In genomic region chr19:58499420-58499966, GRCm38 (mm10) we compare ENCODE assay signal across 37 mouse cellular contexts. TPM values are rescaled to one million over a fixed set of nuclear protein-coding genes. Genes with fewer than 3 reads are reported as not detected.
DNase-seq lines count a peak whose midpoint lies in the region; ATAC-seq and TF ChIP-seq lines count a peak whose summit lies in the region.
"Had no signal": no experiment of that assay in that cellular context is flagged by ENCODE, and none has a peak within 500 bp of the region (broad histone marks: within the 10 kb centered on the region; RNA-seq: fewer than 3 reads in every experiment).

No protein-coding gene starts in this region.

- H3K4me3 ChIP-seq in forebrain, postnatal 0 days (ENCODE audit: low read depth, low read length): no peak overlapping the region
- H3K4me3 ChIP-seq in forebrain, embryonic 11.5 days (ENCODE audit: low read depth, low read length): no peak overlapping the region
- no peak overlapping the region for H3K4me3 ChIP-seq in heart, embryonic 10.5 days
- H3K4me3 ChIP-seq in lung, embryonic 15.5 days: no peak overlapping the region
- no peak overlapping the region for H3K4me3 ChIP-seq in lung, adult 2 months (replicated peaks; ENCODE audit: extremely low read depth, low read depth, low read length)
- H3K4me3 ChIP-seq: embryonic facial prominence, embryonic 10.5 days; embryonic facial prominence, embryonic 15.5 days; forebrain, embryonic 13.5 days; heart, embryonic 12.5 days; hindbrain, embryonic 10.5 days; hindbrain, embryonic 15.5 days; liver, embryonic 15.5 days; midbrain, embryonic 10.5 days; midbrain, embryonic 15.5 days; stomach, embryonic 15.5 days had no signal

- no peak for ATAC-seq in forebrain, postnatal 0 days
- no peak for ATAC-seq in forebrain, embryonic 11.5 days (replicated peaks; ENCODE audit: low FRiP score)
- peak; percentile 62; the same call in 1 of the 2 replicates for ATAC-seq in lung, embryonic 15.5 days (ENCODE audit: borderline replicate concordance, extremely low read depth, low FRiP score, low TSS enrichment)
- ATAC-seq: inflammation-experienced regulatory T-cells, adult 6 months had no signal

- no peaks in the 10 kb centered on the region for H3K36me3 ChIP-seq in forebrain, postnatal 0 days (ENCODE audit: insufficient read depth)
- no peaks in the 10 kb centered on the region for H3K36me3 ChIP-seq in forebrain, embryonic 11.5 days (ENCODE audit: control insufficient read depth, insufficient read depth, low read length)
- H3K36me3 ChIP-seq in heart, embryonic 10.5 days: no peaks in the 10 kb centered on the region
- H3K36me3 ChIP-seq in lung, embryonic 15.5 days: no peaks in the 10 kb centered on the region
- H3K36me3 ChIP-seq: embryonic facial prominence, embryonic 10.5 days; embryonic facial prominence, embryonic 15.5 days; heart, embryonic 12.5 days; hindbrain, embryonic 10.5 days; hindbrain, embryonic 15.5 days; liver, embryonic 15.5 days; midbrain, embryonic 10.5 days; midbrain, embryonic 15.5 days; stomach, embryonic 15.5 days had no signal

- H3K27me3 ChIP-seq in forebrain, postnatal 0 days (ENCODE audit: insufficient read depth, low read length): no peaks in the 10 kb centered on the region
- no peaks in the 10 kb centered on the region for H3K27me3 ChIP-seq in forebrain, embryonic 11.5 days (ENCODE audit: control insufficient read depth, insufficient read depth, low read length)
- no peaks in the 10 kb centered on the region for H3K27me3 ChIP-seq in heart, embryonic 10.5 days (ENCODE audit: insufficient read depth, poor library complexity, severe bottlenecking)
- 0 out of 2 replicates have a peak, but pooled peaks cover 5% of the 10 kb centered on the region for H3K27me3 ChIP-seq in lung, embryonic 15.5 days
- H3K27me3 ChIP-seq: CH12.LX; embryonic facial prominence, embryonic 15.5 days; forebrain, embryonic 13.5 days; heart, embryonic 12.5 days; hindbrain, embryonic 15.5 days; liver, embryonic 15.5 days; midbrain, embryonic 15.5 days; stomach, embryonic 15.5 days had no signal

- H3K4me1 ChIP-seq in forebrain, postnatal 0 days (ENCODE audit: insufficient read depth): peaks cover 11% of the 10 kb centered on the region
- H3K4me1 ChIP-seq in forebrain, embryonic 11.5 days (replicated peaks; ENCODE audit: control insufficient read depth, insufficient read depth, low read length): no peaks in the 10 kb centered on the region
- peaks cover 5% of the 10 kb centered on the region; the same call in 1 of the 2 replicates for H3K4me1 ChIP-seq in heart, embryonic 10.5 days
- H3K4me1 ChIP-seq in lung, embryonic 15.5 days: peaks cover 4% of the 10 kb centered on the region
- H3K4me1 ChIP-seq in lung, adult 2 months (ENCODE audit: control insufficient read depth, insufficient read depth, low read length): no peaks in the 10 kb centered on the region
- H3K4me1 ChIP-seq: embryonic facial prominence, embryonic 10.5 days; embryonic facial prominence, embryonic 15.5 days; liver, embryonic 15.5 days; stomach, embryonic 15.5 days had no signal

- TF ChIP-seq POLR2A in lung, adult 2 months (IDR thresholded peaks at IDR 0.05; ENCODE audit: borderline replicate concordance, extremely low read depth, low read depth, low read length): no peak

- no peak for TF ChIP-seq CTCF in forebrain, postnatal 0 days (IDR thresholded peaks at IDR 0.05; ENCODE audit: low read depth)
- TF ChIP-seq CTCF in lung, adult 2 months (IDR thresholded peaks at IDR 0.05; ENCODE audit: insufficient read depth, low read length): no peak

- H3K9ac ChIP-seq in forebrain, postnatal 0 days: no peak overlapping the region
- no peak overlapping the region for H3K9ac ChIP-seq in forebrain, embryonic 11.5 days (ENCODE audit: low read length)
- no peak overlapping the region for H3K9ac ChIP-seq in lung, embryonic 15.5 days
- H3K9ac ChIP-seq: embryonic facial prominence, embryonic 15.5 days; forebrain, embryonic 13.5 days; heart, embryonic 12.5 days; hindbrain, embryonic 15.5 days; liver, embryonic 15.5 days; midbrain, embryonic 15.5 days; stomach, embryonic 15.5 days had no signal

- no peaks in the 10 kb centered on the region for H3K9me3 ChIP-seq in forebrain, postnatal 0 days (ENCODE audit: low read length)
- H3K9me3 ChIP-seq in forebrain, embryonic 11.5 days (ENCODE audit: control insufficient read depth, low read length): no peaks in the 10 kb centered on the region
- no peaks in the 10 kb centered on the region for H3K9me3 ChIP-seq in heart, embryonic 10.5 days
- H3K9me3 ChIP-seq in lung, embryonic 15.5 days: no peaks in the 10 kb centered on the region
- H3K9me3 ChIP-seq: embryonic facial prominence, embryonic 10.5 days; embryonic facial prominence, embryonic 15.5 days; forebrain, embryonic 13.5 days; heart, embryonic 12.5 days; hindbrain, embryonic 10.5 days; hindbrain, embryonic 15.5 days; liver, embryonic 15.5 days; midbrain, embryonic 10.5 days; midbrain, embryonic 15.5 days; stomach, embryonic 15.5 days had no signal

- DNase-seq in forebrain, postnatal 0 days: peak; percentile 13
- no peak for DNase-seq in forebrain, embryonic 11.5 days (ENCODE audit: low spot score)
- peak; percentile 37 for DNase-seq in heart, postnatal 4 days
- no peak for DNase-seq in heart, embryonic 10.5 days (ENCODE audit: low spot score)
- DNase-seq in lung, adult 2 months: no peak
- no peak for DNase-seq in kidney, adult 11 months
- DNase-seq: adrenal gland, adult 8-10 months; cerebellum, adult 2 months; cerebellum, postnatal 25 days; gastrocnemius, postnatal 14 days; kidney, adult 8-10 months; kidney, postnatal 4 days; right cerebral cortex, postnatal 25 days had no signal

- no peak overlapping the region for H3K27ac ChIP-seq in forebrain, postnatal 0 days (ENCODE audit: low read depth, low read length)
- no peak overlapping the region for H3K27ac ChIP-seq in forebrain, embryonic 11.5 days (ENCODE audit: low read depth, low read length)
- no peak overlapping the region for H3K27ac ChIP-seq in heart, embryonic 10.5 days
- H3K27ac ChIP-seq in lung, embryonic 15.5 days: no peak overlapping the region
- H3K27ac ChIP-seq: embryonic facial prominence, embryonic 10.5 days; embryonic facial prominence, embryonic 15.5 days; forebrain, embryonic 13.5 days; hindbrain, embryonic 10.5 days; hindbrain, embryonic 15.5 days; kidney, postnatal 0 days; liver, embryonic 15.5 days; midbrain, embryonic 10.5 days; midbrain, embryonic 15.5 days; stomach, embryonic 15.5 days had no signal

- no peak overlapping the region for H3K4me2 ChIP-seq in forebrain, postnatal 0 days (ENCODE audit: low read depth)
- H3K4me2 ChIP-seq in forebrain, embryonic 11.5 days (ENCODE audit: low read depth, low read length, severe bottlenecking): no peak overlapping the region
- H3K4me2 ChIP-seq in lung, embryonic 15.5 days: no peak overlapping the region
- H3K4me2 ChIP-seq: embryonic facial prominence, embryonic 15.5 days; forebrain, embryonic 13.5 days; heart, embryonic 12.5 days; hindbrain, embryonic 15.5 days; liver, embryonic 15.5 days; midbrain, embryonic 15.5 days; stomach, embryonic 15.5 days had no signal

- 72% methylated on average over 3 of the region's 3 CpGs for WGBS in forebrain, postnatal 0 days
- 75% methylated on average over 3 of the region's 3 CpGs for WGBS in forebrain, embryonic 11.5 days
- WGBS in heart, embryonic 10.5 days: 66% methylated on average over 3 of the region's 3 CpGs
- WGBS in lung, embryonic 15.5 days: 40% methylated on average over 3 of the region's 3 CpGs
- 58% methylated on average over 3 of the region's 3 CpGs for WGBS in lung, adult 2 months

RNA-seq across cellular contexts. Expression of gene Ccdc172, which starts 12.3 kb away (rescaled TPM):
- total RNA-seq in forebrain, postnatal 0 days (2014; rRNA removed): not detected in 2 replicates
- not detected in 2 replicates for polyA plus RNA-seq in forebrain, postnatal 0 days (2015; fragmentation: Nextera tagmentation; extraction: Ambion mirVana)
- not detected in 2 replicates for polyA plus RNA-seq in forebrain, embryonic 11.5 days (2014; fragmentation: Nextera tagmentation; extraction: Ambion mirVana)
- total RNA-seq in heart, postnatal 4 days (2021): not detected
- not detected in 2 replicates for polyA plus RNA-seq in heart, embryonic 10.5 days (2016; fragmentation: Nextera tagmentation; extraction: Ambion mirVana)
- polyA plus RNA-seq in lung, embryonic 15.5 days (2015; fragmentation: Nextera tagmentation; extraction: Ambion mirVana): not detected in 2 replicates
- polyA plus RNA-seq in lung, adult 2 months (2012; rRNA removed): not detected in 2 replicates
- total RNA-seq: adrenal gland, adult 8-10 months; adrenal gland, postnatal 4 days; CH12.LX; gastrocnemius, postnatal 14 days; granulocyte monocyte progenitor cell, adult 5-6 weeks; left cerebral cortex, postnatal 10 days; liver, adult 2 months; megakaryocyte progenitor cell, adult 5-6 weeks had no signal
- polyA plus RNA-seq: C2C12; cerebellum, adult 2 months; embryonic facial prominence, embryonic 10.5 days; embryonic facial prominence, embryonic 15.5 days; forebrain, embryonic 13.5 days; heart, embryonic 12.5 days; hindbrain, embryonic 10.5 days; hindbrain, embryonic 15.5 days; inflammation-experienced regulatory T-cells, adult 6 months; kidney, postnatal 0 days; limb, embryonic 11.5 days; liver, adult 2 months; liver, embryonic 15.5 days; midbrain, embryonic 10.5 days; midbrain, embryonic 15.5 days; neural tube, embryonic 11.5 days; stomach, embryonic 15.5 days; urinary bladder, adult 2 months had no signal

RNA-seq across cellular contexts. Expression of gene Gfra1, which starts 43.8 kb away (rescaled TPM):
- total RNA-seq in forebrain, postnatal 0 days (2014; rRNA removed): 28.5 and 48.9 TPM in 2 replicates
- 16.1 and 23.5 TPM in 2 replicates for polyA plus RNA-seq in forebrain, postnatal 0 days (2015; fragmentation: Nextera tagmentation; extraction: Ambion mirVana)
- 9.6 and 10.0 TPM in 2 replicates for polyA plus RNA-seq in forebrain, embryonic 11.5 days (2014; fragmentation: Nextera tagmentation; extraction: Ambion mirVana)
- 1 to 10 TPM; 1.1 to 2.0 TPM for total RNA-seq in heart, postnatal 4 days (2021)
- polyA plus RNA-seq in heart, embryonic 10.5 days (2016; fragmentation: Nextera tagmentation; extraction: Ambion mirVana): 2.1 and 6.0 TPM in 2 replicates
- polyA plus RNA-seq in lung, embryonic 15.5 days (2015; fragmentation: Nextera tagmentation; extraction: Ambion mirVana): 7.9 and 9.5 TPM in 2 replicates
- polyA plus RNA-seq in lung, adult 2 months (2012; rRNA removed): 4.9 and 7.8 TPM in 2 replicates
- total RNA-seq: CH12.LX; granulocyte monocyte progenitor cell, adult 5-6 weeks; neutrophil, adult 5-6 weeks had no signal

Comparison
In these comparisons a context has a peak if more than half of its experiments do, and no peak if none do; other contexts are left out.
1. DNase-seq: peak in forebrain, postnatal 0 days (single experiment) and heart, postnatal 4 days (single experiment); none in forebrain, embryonic 11.5 days (single experiment), heart, embryonic 10.5 days (single experiment), lung, adult 2 months (single experiment) and kidney, adult 11 months (single experiment).